Mouse (Mus musculus) embryonic facial prominence, embryonic 10.5 days (tissue): Measurements from ENCODE around the gene Cerk. TPM values are rescaled to one million over a fixed set of nuclear protein-coding genes. Genes with fewer than 3 reads are reported as not detected.
A peak's percentile ranks its signal among the peaks of the same experiment; 100 is the strongest.

ENCODE experiments used
- DNase-seq: peaks from one replicate; pipeline ENCODE4 v3.0.0-alpha.2; 2017; ENCODE audit warnings: low spot score
- H3K27ac ChIP-seq: fragments of 300-500 bp; sonication (generic); replicated peaks from 2 replicates; pipeline ENCODE4 v1.5.1; 2016; ENCODE audit warnings: mild to moderate bottlenecking
- H3K27me3 ChIP-seq: fragments of 300-500 bp; sonication (generic); replicated peaks from 2 replicates; pipeline ENCODE4 v1.6.1; 2016; ENCODE audit warnings: low read depth, mild to moderate bottlenecking; ENCODE audit not compliant: poor library complexity, severe bottlenecking
- H3K36me3 ChIP-seq: fragments of 300-500 bp; sonication (generic); replicated peaks from 2 replicates; pipeline ENCODE4 v1.6.1; 2016; ENCODE audit warnings: mild to moderate bottlenecking, moderate library complexity
- H3K4me1 ChIP-seq: fragments of 300-500 bp; sonication (generic); 2 replicates; pipeline ENCODE4 v1.6.1; 2016
- H3K4me3 ChIP-seq: fragments of 300-500 bp; sonication (generic); 2 replicates; pipeline ENCODE4 v1.5.1; 2016; ENCODE audit warnings: mild to moderate bottlenecking, moderate library complexity
- H3K9me3 ChIP-seq: fragments of 300-500 bp; sonication (generic); 2 replicates; pipeline ENCODE4 v1.6.1; 2016; ENCODE audit warnings: mild to moderate bottlenecking
- WGBS: fragments of 180-500 bp; shearing (Covaris S2); methylation state at CpG from one replicate; pipeline ENCODE4 v1.1.7; 2016; 5-methylcytosine and 5-hydroxymethylcytosine counted together
- polyA plus RNA-seq: library from polyadenylated mRNA; unstranded; fragments of >200 nt; fragmentation: Nextera tagmentation; extraction: Ambion mirVana; gene quantifications from 2 replicates; pipeline ENCODE4 v1.2.1, GENCODE M21; 2016

Cerk gene
- polyA plus RNA-seq, 1 experiment from 2014 or later: 13.1 TPM

DNA sequence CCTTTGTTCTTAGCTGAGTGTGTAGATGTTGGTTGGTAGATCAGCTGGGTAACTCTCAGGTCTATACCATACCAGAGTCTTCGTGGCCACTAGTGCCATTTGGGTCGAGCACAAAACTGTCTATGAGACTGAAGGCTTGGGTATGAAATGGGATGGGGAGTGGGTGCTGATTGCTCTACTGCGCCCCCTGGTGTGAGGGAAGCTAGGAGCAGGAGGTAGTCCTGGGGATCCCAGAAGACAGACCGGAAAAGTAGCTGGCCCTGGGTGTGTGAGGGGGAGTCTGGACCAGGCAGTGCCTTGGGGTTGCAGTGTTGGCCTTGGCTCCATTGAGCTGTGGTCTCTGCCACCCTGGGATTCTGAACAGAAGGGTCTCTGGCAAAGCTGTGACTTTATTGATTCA is 48.3 kb downstream of the Cerk start:
- DNase-seq: peak; percentile 37
- Histone ChIP-seq H3K36me3 (peaks cover 55% of the 10 kb centered on the region), H3K27me3 (no peaks in the 10 kb centered on the region), H3K4me3 (no peak overlapping the region), H3K4me1 (no peaks in the 10 kb centered on the region), H3K9me3 (no peaks in the 10 kb centered on the region), H3K27ac (no peak overlapping the region)
- WGBS: 72% methylated on average over 4 of the region's 4 CpGs

DNA sequence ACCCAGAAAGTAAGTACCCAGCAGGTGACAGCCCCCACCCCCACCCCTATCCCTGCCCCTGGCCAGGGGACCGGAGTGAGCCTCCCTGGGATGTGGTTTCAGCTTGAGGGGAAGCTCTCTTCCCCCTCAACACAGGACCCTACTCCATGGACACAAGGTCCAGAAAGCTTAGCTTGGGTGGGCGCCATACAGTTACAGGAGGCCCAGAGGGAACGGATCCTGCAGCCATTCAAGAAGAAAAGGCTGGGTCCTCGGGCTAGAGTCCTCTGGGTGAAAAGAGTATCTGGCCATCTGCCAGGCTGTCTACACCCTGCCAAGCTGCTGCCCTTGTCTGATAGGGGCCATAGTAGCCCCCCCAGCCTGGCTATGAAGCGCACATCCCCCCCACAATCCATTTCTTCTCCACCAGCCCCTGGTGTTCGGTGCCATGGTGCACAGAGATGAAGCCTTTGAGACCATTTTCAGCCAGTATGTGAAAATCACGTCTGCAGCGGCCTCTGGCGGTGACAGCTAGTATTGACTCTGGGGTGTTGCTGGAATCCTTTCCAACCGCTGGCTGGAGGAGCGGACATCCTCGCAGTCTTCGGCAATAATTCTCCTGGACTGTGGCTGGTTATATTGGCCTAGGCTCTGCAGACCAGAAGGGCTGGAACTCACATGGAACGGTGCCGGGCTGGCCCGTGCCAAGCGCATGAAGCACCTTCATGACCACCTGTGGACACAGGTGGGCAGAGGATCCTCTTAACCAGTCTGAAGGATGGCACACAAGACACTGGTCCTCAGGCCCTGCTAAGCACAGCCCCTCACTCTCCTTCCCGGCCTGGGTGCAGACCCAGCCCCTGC is 50.8 kb downstream of the Cerk start:
- H3K4me1 ChIP-seq: no peaks in the 10 kb centered on the region
- H3K27ac ChIP-seq: peak overlapping the region; percentile 24; the same call in 1 of the 2 replicates
- H3K4me3 ChIP-seq: no peak overlapping the region
- H3K36me3 ChIP-seq: peaks cover 60% of the 10 kb centered on the region
- peak; percentile 85 for DNase-seq
- H3K9me3 ChIP-seq: no peaks in the 10 kb centered on the region
- no peaks in the 10 kb centered on the region for H3K27me3 ChIP-seq
- 51% methylated on average over 18 of the region's 18 CpGs for WGBS

DNA sequence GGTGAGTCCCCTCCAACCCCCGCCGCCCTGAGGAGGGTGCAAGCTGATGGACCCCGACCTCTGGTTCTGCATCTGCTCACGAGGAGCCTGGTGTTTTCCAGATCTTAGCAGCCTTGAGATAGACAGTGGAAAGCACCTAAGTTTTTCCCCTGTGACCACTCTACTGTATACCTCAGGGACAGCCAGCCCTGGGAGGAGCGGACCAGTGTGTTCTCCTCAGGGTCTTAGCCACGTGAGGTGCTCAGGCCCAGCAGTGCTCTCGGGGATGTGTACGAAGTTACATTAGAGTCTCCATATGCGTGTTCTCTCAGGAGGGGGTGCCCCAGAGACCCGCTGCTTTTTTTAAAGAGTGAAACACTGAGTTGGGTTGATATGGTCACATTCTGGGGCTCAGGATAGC is 55.3 kb downstream of the Cerk start:
- H3K27ac ChIP-seq: no peak overlapping the region
- no peaks in the 10 kb centered on the region for H3K9me3 ChIP-seq
- H3K36me3 ChIP-seq: peaks cover 84% of the 10 kb centered on the region
- 96% methylated on average over 10 of the region's 10 CpGs for WGBS
- H3K27me3 ChIP-seq: no peaks in the 10 kb centered on the region; the same call in 1 of the 2 replicates
- H3K4me1 ChIP-seq: peaks cover 11% of the 10 kb centered on the region
- no peak overlapping the region for H3K4me3 ChIP-seq
- DNase-seq: no peak

GRCm38 (mm10) chr15:86129036-86129435 is 56.9 kb downstream of the Cerk start:
- 91% methylated on average over 3 of the region's 3 CpGs for WGBS
- H3K4me1 ChIP-seq: peaks cover 17% of the 10 kb centered on the region
- no peak overlapping the region for H3K27ac ChIP-seq
- no peaks in the 10 kb centered on the region for H3K9me3 ChIP-seq
- no peak for DNase-seq
- peaks cover 86% of the 10 kb centered on the region for H3K36me3 ChIP-seq
- H3K27me3 ChIP-seq: no peaks in the 10 kb centered on the region; the same call in 1 of the 2 replicates
- H3K4me3 ChIP-seq: no peak overlapping the region

- Histone ChIP-seq H3K27me3 (no peaks in the 10 kb centered on the region; the same call in 1 of the 2 replicates), H3K4me1 (peaks cover 17% of the 10 kb centered on the region), H3K9me3 (no peaks in the 10 kb centered on the region), H3K4me3 (no peak overlapping the region), H3K36me3 (peaks cover 86% of the 10 kb centered on the region), H3K27ac (no peak overlapping the region; the same call in 1 of the 2 replicates)
- 61% methylated on average over 1 of the region's 1 CpGs for WGBS
- DNase-seq: peak; percentile 63
Measured at GRCm38 (mm10) chr15:86124359-86124758, 61.6 kb downstream of the Cerk start.

GRCm38 (mm10) chr15:86123409-86123808 is 62.5 kb downstream of the Cerk start:
- no peak for DNase-seq
- Histone ChIP-seq H3K4me3 (no peak overlapping the region), H3K9me3 (no peaks in the 10 kb centered on the region), H3K27me3 (no peaks in the 10 kb centered on the region; the same call in 1 of the 2 replicates), H3K36me3 (peaks cover 85% of the 10 kb centered on the region), H3K27ac (no peak overlapping the region), H3K4me1 (peaks cover 17% of the 10 kb centered on the region)
- 90% methylated on average over 4 of the region's 4 CpGs for WGBS

DNA sequence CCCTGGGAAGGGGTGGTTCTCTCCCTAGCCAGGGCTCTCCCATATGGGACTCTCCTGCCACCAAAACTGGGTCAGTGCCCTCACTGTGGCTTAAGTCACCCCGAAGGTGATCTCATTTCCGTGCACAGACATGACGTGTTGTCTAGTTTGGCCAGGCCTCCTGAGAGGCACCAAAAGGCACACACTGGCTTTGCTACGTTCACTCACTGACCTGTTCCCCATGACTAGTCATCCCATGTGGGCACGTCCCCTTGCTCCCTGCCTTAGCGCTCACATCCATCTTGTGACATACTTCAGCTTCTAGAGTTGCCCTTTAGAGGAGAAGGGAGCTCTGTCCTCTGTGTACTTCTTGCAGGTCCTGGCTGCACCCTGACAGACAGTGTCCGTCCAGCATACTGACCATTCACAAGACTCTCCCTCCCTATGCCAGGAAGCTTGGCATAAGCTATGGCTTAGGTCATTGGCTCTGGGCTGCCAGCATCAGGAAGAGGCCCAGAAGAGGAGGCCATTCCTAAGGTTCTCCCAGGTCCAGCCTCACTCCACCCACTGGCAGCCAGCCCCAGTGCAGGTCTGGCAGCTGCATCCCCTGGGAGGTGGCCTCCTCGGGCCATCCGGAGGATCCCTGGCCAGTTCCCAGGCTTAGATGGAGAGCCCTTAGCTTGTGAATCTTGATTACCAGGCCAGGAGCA is 63.5 kb downstream of the Cerk start:
- 91% methylated on average over 9 of the region's 9 CpGs for WGBS
- no peak overlapping the region for H3K27ac ChIP-seq
- H3K4me1 ChIP-seq: peaks cover 24% of the 10 kb centered on the region
- no peaks in the 10 kb centered on the region for H3K9me3 ChIP-seq
- H3K4me3 ChIP-seq: no peak overlapping the region
- H3K27me3 ChIP-seq: no peaks in the 10 kb centered on the region; the same call in 1 of the 2 replicates
- peaks cover 76% of the 10 kb centered on the region for H3K36me3 ChIP-seq
- no peak for DNase-seq

DNA sequence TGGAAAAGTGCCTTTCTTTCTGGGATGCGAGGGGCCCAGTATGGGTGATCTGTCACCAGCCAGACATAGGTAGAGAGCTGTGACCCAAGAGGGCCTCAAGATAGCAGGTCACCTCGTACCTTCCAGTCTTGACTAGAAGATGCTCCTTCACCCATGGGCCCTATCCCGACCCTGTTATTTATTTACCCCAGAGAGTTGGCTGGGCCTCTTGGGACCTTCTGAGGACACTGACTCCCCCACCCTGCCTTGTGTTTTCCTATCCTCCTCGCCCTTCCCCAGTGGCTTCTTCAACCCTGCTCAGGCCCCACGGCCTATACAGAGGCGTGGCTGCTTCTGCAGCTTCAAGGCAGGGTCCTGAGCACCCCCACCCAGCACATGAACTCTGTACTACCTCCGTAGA is 66.8 kb downstream of the Cerk start:
- no peak for DNase-seq
- Histone ChIP-seq H3K27me3 (no peaks in the 10 kb centered on the region), H3K36me3 (peaks cover 55% of the 10 kb centered on the region), H3K4me1 (peaks cover 23% of the 10 kb centered on the region), H3K27ac (no peak overlapping the region), H3K9me3 (no peaks in the 10 kb centered on the region), H3K4me3 (no peak overlapping the region)
- 92% methylated on average over 7 of the region's 7 CpGs for WGBS

DNA sequence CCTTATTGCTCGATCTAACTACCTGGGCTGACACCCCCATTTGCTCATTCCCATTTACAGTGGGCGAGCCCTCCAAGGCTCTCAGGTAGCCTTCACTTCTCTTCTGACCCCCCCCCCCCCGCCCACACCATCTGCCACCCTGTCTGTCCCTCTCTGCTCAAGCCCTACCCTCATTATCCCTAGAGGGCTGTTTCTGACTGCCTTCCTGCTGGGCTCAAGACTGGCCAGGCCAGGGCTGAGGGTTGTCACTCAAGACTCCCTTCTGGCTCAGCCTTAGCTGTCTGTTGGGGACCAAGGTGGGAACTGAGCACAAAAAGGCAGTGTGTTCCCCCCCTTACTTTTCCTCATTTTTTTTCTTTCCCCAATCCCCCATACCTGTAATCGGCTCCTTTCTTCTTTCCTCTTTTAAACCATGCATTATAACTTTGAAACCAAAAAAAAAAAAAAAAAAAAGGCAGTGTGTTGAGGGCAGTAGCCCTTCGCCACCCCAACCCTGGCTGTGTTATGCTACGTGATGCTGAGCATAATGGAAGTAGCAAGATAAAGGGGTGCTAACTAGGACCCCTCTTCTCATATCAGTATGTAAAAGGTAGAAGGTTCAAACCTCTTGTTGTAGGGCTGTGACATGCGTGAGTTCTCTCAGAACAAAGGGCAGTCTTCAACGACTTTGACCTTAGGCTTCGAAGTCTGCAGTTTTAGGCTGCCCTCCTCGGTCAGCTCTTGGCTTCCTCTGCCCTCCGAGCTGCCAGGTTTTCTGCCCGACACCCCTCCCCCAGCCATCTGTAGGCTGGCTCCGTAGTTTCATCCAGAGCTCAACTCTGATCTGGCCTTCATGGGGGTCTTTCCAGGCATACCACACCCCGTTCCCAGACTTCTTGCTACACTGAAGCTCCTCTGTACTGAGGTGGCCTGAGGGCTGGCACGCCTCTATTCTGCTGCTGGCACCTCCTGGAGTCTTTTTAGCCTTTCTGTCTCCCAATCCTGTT is 68.5 kb downstream of the Cerk start:
- Histone ChIP-seq H3K4me3 (no peak overlapping the region), H3K4me1 (peaks cover 41% of the 10 kb centered on the region), H3K9me3 (no peaks in the 10 kb centered on the region), H3K36me3 (peaks cover 40% of the 10 kb centered on the region), H3K27ac (no peak overlapping the region; the same call in none of the 2 replicates), H3K27me3 (no peaks in the 10 kb centered on the region)
- no peak for DNase-seq
- WGBS: 58% methylated on average over 15 of the region's 15 CpGs

- no peak overlapping the region for H3K4me3 ChIP-seq
- no peak for DNase-seq
- WGBS: 66% methylated on average over 5 of the region's 5 CpGs
- peaks cover 45% of the 10 kb centered on the region for H3K4me1 ChIP-seq
- H3K27ac ChIP-seq: no peak overlapping the region
- peaks cover 30% of the 10 kb centered on the region for H3K36me3 ChIP-seq
- no peaks in the 10 kb centered on the region for H3K9me3 ChIP-seq
- no peaks in the 10 kb centered on the region for H3K27me3 ChIP-seq
Measured at GRCm38 (mm10) chr15:86116421-86116820, 69.5 kb downstream of the Cerk start.

DNA sequence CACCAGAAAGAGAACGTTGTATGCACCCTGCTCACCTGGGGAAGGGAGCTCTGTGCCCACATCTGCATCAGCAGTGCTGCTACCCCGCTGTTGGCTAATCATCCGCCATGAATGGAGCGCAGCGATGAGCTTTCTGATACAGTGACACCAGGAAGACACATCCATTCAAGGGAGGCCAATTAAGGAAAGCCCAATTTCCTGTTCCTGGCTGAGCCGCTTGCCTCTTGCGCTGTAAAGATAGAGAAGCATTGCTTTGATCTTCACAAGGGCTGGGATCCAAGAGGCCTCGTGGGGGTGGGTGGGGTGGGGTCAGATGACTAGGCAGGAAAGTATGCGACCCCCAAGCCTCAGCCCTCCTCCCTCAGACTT is 72.6 kb downstream of the Cerk start:
- Histone ChIP-seq H3K4me3 (peak overlapping the region; percentile 26), H3K4me1 (peaks cover 53% of the 10 kb centered on the region), H3K27ac (peak overlapping the region; percentile 66)

More for the DNA sequence above, 72.6 kb downstream of the Cerk start:
- WGBS: 5% methylated on average over 9 of the region's 9 CpGs
- H3K36me3 ChIP-seq: no peaks in the 10 kb centered on the region
- H3K9me3 ChIP-seq: no peaks in the 10 kb centered on the region
- no peaks in the 10 kb centered on the region for H3K27me3 ChIP-seq
- peak; percentile 35 for DNase-seq
